Mouse (Mus musculus) ES-E14 (cell line): ENCODE measurements at regions not wholly inside any gene's neighbourhood (a gene's known extent, or its start where the extent isn't known, plus 50 kb on each side); places are given as distances from the start of the nearest gene placed in this dataset.

Source experiments
- DNase-seq: peaks from one replicate; pipeline ENCODE4 v3.0.0-alpha.2; 2013; ENCODE audit warnings: low read depth, low spot score
- H3K27ac ChIP-seq: 2 replicates; pipeline ENCODE4 v1.5.1; 2012; ENCODE audit warnings: low read depth, mild to moderate bottlenecking, low read length, moderate library complexity, mixed read lengths; ENCODE audit not compliant: poor library complexity, insufficient read depth, severe bottlenecking
- H3K36me3 ChIP-seq: 2 replicates; pipeline ENCODE4 v1.6.1; 2012; ENCODE audit warnings: mild to moderate bottlenecking, low read length, moderate library complexity, mixed read lengths; ENCODE audit not compliant: control insufficient read depth, poor library complexity, insufficient read depth, severe bottlenecking
- H3K4me1 ChIP-seq, 2 experiments: fragments of 150-350 bp in 1 of 2; sonication (generic) in 1 of 2; 2 replicates each; pipeline ENCODE4 v1.6.1; 2012; ENCODE audit warnings: low read length in 2 of 2, mild to moderate bottlenecking in 1 of 2, mixed read lengths in 1 of 2; ENCODE audit not compliant: control insufficient read depth in 2 of 2, insufficient read depth in 2 of 2, poor library complexity in 1 of 2
- H3K4me3 ChIP-seq, 2 experiments: fragments of 150-350 bp in 1 of 2; sonication (generic) in 1 of 2; 2 replicates each; pipeline ENCODE4 v1.5.1; 2012; ENCODE audit warnings: low read length in 2 of 2, low read depth in 1 of 2, mild to moderate bottlenecking in 1 of 2, mixed read lengths in 1 of 2; ENCODE audit not compliant: insufficient read depth in 1 of 2, poor library complexity in 1 of 2, severe bottlenecking in 1 of 2
- H3K9ac ChIP-seq: 2 replicates; pipeline ENCODE4 v1.6.1; 2012; ENCODE audit warnings: low read depth, mild to moderate bottlenecking, low read length, mixed read lengths; ENCODE audit not compliant: poor library complexity, insufficient read depth, severe bottlenecking
- H3K9me3 ChIP-seq: fragments of 150-350 bp; sonication (generic); 2 replicates; pipeline ENCODE4 v1.6.1; 2012; ENCODE audit warnings: low read depth, mild to moderate bottlenecking, low read length; ENCODE audit not compliant: control insufficient read depth, insufficient read depth
- CHD2 ChIP-seq: IDR thresholded peaks from 2 replicates; pipeline ENCODE4 v1.6.1; 2014; ENCODE audit warnings: mild to moderate bottlenecking, low read depth, low read length, inconsistent platforms
- HCFC1 ChIP-seq: IDR thresholded peaks from 2 replicates; pipeline ENCODE4 v1.6.1; 2012; ENCODE audit warnings: low read length, inconsistent platforms, borderline replicate concordance; ENCODE audit not compliant: insufficient read depth
- MAFK ChIP-seq: IDR thresholded peaks from 2 replicates; pipeline ENCODE4 v1.6.1; 2014; ENCODE audit warnings: mild to moderate bottlenecking, low read depth, low read length, inconsistent platforms; ENCODE audit not compliant: insufficient read depth
- ZC3H11A ChIP-seq: IDR thresholded peaks from 2 replicates; pipeline ENCODE4 v1.6.1; 2012; ENCODE audit warnings: low read depth, mild to moderate bottlenecking, inconsistent platforms, low read length, borderline replicate concordance
- ZNF384 ChIP-seq: IDR thresholded peaks from 2 replicates; pipeline ENCODE4 v1.6.1; 2012; ENCODE audit warnings: low read depth, low read length, inconsistent platforms
- in situ Hi-C, 2 experiments: fragments of 600-800 bp; cut with MboI; formaldehyde crosslinking; loops; one replicate each; pipeline ENCODE4 v1.15.1; 2025; ENCODE audit warnings: low sequenced_read_pairs in 2 of 2, inconsistent platforms in 1 of 2; ENCODE audit not compliant: unreplicated experiment in 2 of 2

DNA sequence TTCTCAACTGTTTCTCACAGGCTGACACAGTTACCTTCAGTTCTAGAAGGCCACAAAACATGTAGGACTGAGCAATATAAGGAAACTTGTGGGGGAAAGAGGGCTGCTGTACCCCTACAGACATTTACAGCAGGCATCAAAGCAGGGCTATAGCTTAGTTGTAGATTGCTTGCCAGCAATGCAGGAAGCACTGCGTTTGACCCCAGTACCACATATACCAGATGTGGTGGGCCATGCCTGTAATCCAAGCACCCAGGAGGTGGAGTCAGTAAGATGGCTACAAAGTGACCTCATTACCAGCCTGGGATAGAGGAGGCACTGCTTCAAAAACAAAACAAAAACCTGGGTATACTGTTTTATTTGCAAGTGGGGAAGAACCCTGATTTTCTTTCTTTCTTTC lies 165.3 kb upstream of the Bcl6 start:
- no peaks in the 10 kb centered on the region for H3K4me1 ChIP-seq
- no peak overlapping the region for H3K27ac ChIP-seq
- in situ Hi-C loops = no loop called here
- no peak for DNase-seq
- no peaks in the 10 kb centered on the region for H3K9me3 ChIP-seq
- no peaks in the 10 kb centered on the region for H3K36me3 ChIP-seq
- H3K4me3 ChIP-seq = no peak overlapping the region
- TF ChIP-seq ZNF384 (no peak), CHD2 (no peak), MAFK (no peak), ZC3H11A (no peak), HCFC1 (no peak)
- H3K9ac ChIP-seq = no peak overlapping the region

- Histone ChIP-seq H3K9me3 (no peaks in the 10 kb centered on the region), H3K4me3 (no peak overlapping the region), H3K4me1 (no peaks in the 10 kb centered on the region), H3K9ac (no peak overlapping the region), H3K27ac (no peak overlapping the region), H3K36me3 (no peaks in the 10 kb centered on the region)
- in situ Hi-C loops = no loop called here
- DNase-seq = no peak
- TF ChIP-seq CHD2 (no peak), HCFC1 (no peak), MAFK (no peak), ZC3H11A (no peak), ZNF384 (no peak)
These were observed 163.2 kb upstream of the Bcl6 start for GRCm38 (mm10) chr16:24151831-24152247.

- no peak for DNase-seq
- H3K36me3 ChIP-seq = no peaks in the 10 kb centered on the region
- no peaks in the 10 kb centered on the region for H3K9me3 ChIP-seq
- in situ Hi-C loops = no loop called here
- no peaks in the 10 kb centered on the region for H3K4me1 ChIP-seq
- H3K9ac ChIP-seq = no peak overlapping the region
- no peak overlapping the region for H3K27ac ChIP-seq
- no peak overlapping the region for H3K4me3 ChIP-seq
- TF ChIP-seq ZNF384 (no peak), MAFK (no peak), HCFC1 (no peak), ZC3H11A (no peak), CHD2 (no peak)
These were observed 162.6 kb upstream of the Bcl6 start for GRCm38 (mm10) chr16:24151178-24151725.

DNA sequence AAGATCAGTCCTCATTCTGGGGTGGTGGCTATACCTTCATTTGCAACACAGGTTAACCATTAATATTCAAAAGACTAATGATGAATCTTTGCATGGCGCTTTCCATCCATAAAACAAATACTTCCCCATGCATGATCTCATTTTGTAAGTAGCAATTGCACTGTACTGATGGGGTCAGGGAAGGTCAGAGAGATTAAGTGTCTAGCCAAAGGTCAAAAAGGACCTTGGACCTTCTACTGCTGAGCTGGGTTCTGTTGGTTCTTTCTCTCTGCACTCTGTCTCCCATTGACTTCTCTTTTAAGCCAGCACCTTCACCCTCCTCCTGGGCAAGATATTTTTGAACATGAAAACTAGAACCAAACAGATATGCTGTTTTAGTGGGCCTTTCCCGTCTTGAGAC lies 161.9 kb upstream of the Bcl6 start:
- DNase-seq = no peak
- H3K4me3 ChIP-seq = no peak overlapping the region
- no peak for TF ChIP-seq ZC3H11A
- no peak for TF ChIP-seq HCFC1
- TF ChIP-seq MAFK = no peak
- no peak for TF ChIP-seq ZNF384
- TF ChIP-seq CHD2 = no peak
- H3K4me1 ChIP-seq = no peaks in the 10 kb centered on the region
- in situ Hi-C loops = no loop called here
- no peaks in the 10 kb centered on the region for H3K36me3 ChIP-seq
- H3K27ac ChIP-seq = no peak overlapping the region
- no peaks in the 10 kb centered on the region for H3K9me3 ChIP-seq
- H3K9ac ChIP-seq = no peak overlapping the region

DNA sequence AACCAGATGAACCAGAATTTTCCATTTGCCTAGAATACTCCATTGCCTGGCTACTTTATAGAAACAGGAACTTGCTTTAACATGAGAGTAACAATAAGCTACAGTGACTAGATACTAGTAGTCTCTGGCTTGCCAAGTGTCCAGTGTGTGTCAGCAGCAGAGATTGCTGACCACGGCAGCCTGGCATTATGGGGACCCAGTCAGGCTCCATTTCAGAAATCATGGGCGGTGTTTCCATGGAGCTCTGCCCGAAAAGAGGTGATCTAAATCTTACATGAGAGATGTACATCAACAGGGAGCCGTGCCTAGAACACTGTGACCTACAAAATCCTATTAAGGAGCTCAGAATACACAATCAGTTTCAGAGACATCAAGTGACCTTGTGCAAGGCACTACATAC lies 160.8 kb upstream of the Bcl6 start:
- Histone ChIP-seq H3K4me1 (no peaks in the 10 kb centered on the region), H3K27ac (no peak overlapping the region), H3K4me3 (no peak overlapping the region), H3K9ac (no peak overlapping the region), H3K9me3 (no peaks in the 10 kb centered on the region), H3K36me3 (no peaks in the 10 kb centered on the region)
- TF ChIP-seq CHD2 = no peak
- TF ChIP-seq ZNF384 = no peak
- no peak for TF ChIP-seq HCFC1
- TF ChIP-seq ZC3H11A = no peak
- TF ChIP-seq MAFK = no peak
- no peak for DNase-seq
- in situ Hi-C loops = no loop called here
